Mouse (Mus musculus) intestine, embryonic 15.5 days (tissue): ENCODE measurements around the gene Lsmem1. TPM values are rescaled to one million over a fixed set of nuclear protein-coding genes. Genes with fewer than 3 reads are reported as not detected.
"Not testable (repeated sequence)": the region's sequence is repeated elsewhere in the genome, so short reads cannot be mapped to it uniquely, and the experiment has no call there.

ENCODE experiments used
- ATAC-seq: fragments of 200-750 bp; cut with Nextera tagmentation; 2 replicates; pipeline ENCODE4 v1.8.0; 2017; ENCODE audit warnings: moderate TSS enrichment, moderate library complexity
- H3K27ac ChIP-seq: fragments of 300-500 bp; sonication (generic); 2 replicates; pipeline ENCODE4 v1.5.1; 2015; ENCODE audit warnings: mild to moderate bottlenecking, inconsistent platforms
- H3K27me3 ChIP-seq: fragments of 300-500 bp; sonication (generic); replicated peaks from 2 replicates; pipeline ENCODE4 v1.6.1; 2015; ENCODE audit warnings: inconsistent platforms
- H3K36me3 ChIP-seq: fragments of 300-500 bp; sonication (generic); 2 replicates; pipeline ENCODE4 v1.6.1; 2015; ENCODE audit warnings: inconsistent platforms
- H3K4me1 ChIP-seq: fragments of 300-500 bp; sonication (generic); replicated peaks from 2 replicates; pipeline ENCODE4 v1.6.1; 2015; ENCODE audit warnings: inconsistent platforms
- H3K4me2 ChIP-seq: fragments of 300-500 bp; sonication (generic); replicated peaks from 2 replicates; pipeline ENCODE4 v1.6.1; 2015; ENCODE audit warnings: mild to moderate bottlenecking, inconsistent platforms
- H3K4me3 ChIP-seq: fragments of 300-500 bp; sonication (generic); replicated peaks from 2 replicates; pipeline ENCODE4 v1.5.1; 2015; ENCODE audit warnings: inconsistent platforms
- H3K9ac ChIP-seq: fragments of 300-500 bp; sonication (generic); 2 replicates; pipeline ENCODE4 v1.6.1; 2015; ENCODE audit warnings: inconsistent platforms
- H3K9me3 ChIP-seq: fragments of 300-500 bp; sonication (generic); 2 replicates; pipeline ENCODE4 v1.6.1; 2016; ENCODE audit warnings: inconsistent platforms
- WGBS: fragments of 180-500 bp; shearing (Covaris S2); methylation state at CpG from one replicate; pipeline ENCODE4 v1.1.7; 2015; 5-methylcytosine and 5-hydroxymethylcytosine counted together
- polyA plus RNA-seq: library from polyadenylated mRNA; unstranded; fragments of >200 nt; fragmentation: Nextera tagmentation; extraction: Ambion mirVana; gene quantifications from 2 replicates; pipeline ENCODE4 v1.2.1, GENCODE M21; 2015

The Lsmem1 gene
- polyA plus RNA-seq, 1 experiment from 2014 or later: not detected

GRCm38 (mm10) chr12:40202161-40203035 lies 3.1 kb upstream of the Lsmem1 start:
- no peaks in the 10 kb centered on the region for H3K9me3 ChIP-seq
- H3K4me2 ChIP-seq: no peak overlapping the region
- H3K36me3 ChIP-seq: peaks cover 33% of the 10 kb centered on the region

DNA sequence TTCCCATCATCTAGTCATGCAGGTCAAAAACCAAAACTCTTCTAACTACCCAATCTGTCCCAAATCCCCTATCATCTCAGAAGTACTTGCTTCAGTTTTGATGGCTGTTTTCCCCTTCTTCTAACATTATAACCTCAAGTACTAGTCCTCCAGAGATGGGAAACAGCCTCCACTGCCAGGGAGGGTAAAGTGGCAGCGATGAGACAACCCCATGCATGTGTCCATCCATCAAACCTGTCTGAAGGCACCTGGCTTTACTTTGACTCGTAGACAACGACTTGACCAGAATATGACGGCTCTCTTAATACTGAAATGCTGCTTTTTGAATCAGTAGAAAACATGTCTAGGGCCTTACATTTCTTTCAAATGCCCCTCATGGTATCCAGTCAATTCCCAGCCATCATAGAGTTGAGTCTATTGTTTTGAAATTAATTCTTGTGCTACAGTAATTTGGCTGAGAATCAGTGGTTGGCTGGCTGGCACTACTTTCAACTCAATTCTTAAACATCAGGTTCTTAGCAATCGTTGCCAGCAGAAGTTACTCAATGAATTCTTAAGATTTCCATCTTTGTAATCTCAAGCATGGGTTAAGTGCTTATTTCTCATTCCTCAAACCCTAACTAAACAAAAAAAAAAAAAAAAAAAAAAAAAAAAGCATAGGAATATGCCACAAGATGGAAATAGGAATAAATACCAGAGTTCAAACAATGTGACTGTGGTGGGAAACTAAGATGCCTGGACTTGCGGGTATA lies 1.4 kb upstream of the Lsmem1 start:
- Histone ChIP-seq H3K4me3 (no peak overlapping the region), H3K4me2 (no peak overlapping the region), H3K9ac (no peak overlapping the region), H3K9me3 (no peaks in the 10 kb centered on the region), H3K36me3 (peaks cover 23% of the 10 kb centered on the region; the same call in 1 of the 2 replicates), H3K4me1 (no peaks in the 10 kb centered on the region), H3K27me3 (no peaks in the 10 kb centered on the region), H3K27ac (no peak overlapping the region)
- ATAC-seq: no peak
- 83% methylated on average over 6 of the region's 6 CpGs for WGBS

More at GRCm38 (mm10) chr12:40202161-40203035, 3.1 kb upstream of the Lsmem1 start:
- Histone ChIP-seq H3K4me1 (no peaks in the 10 kb centered on the region), H3K9ac (no peak overlapping the region), H3K4me3 (no peak overlapping the region), H3K27me3 (no peaks in the 10 kb centered on the region), H3K27ac (no peak overlapping the region)
- WGBS: 91% methylated on average over 7 of the region's 7 CpGs
- ATAC-seq: no peak

DNA sequence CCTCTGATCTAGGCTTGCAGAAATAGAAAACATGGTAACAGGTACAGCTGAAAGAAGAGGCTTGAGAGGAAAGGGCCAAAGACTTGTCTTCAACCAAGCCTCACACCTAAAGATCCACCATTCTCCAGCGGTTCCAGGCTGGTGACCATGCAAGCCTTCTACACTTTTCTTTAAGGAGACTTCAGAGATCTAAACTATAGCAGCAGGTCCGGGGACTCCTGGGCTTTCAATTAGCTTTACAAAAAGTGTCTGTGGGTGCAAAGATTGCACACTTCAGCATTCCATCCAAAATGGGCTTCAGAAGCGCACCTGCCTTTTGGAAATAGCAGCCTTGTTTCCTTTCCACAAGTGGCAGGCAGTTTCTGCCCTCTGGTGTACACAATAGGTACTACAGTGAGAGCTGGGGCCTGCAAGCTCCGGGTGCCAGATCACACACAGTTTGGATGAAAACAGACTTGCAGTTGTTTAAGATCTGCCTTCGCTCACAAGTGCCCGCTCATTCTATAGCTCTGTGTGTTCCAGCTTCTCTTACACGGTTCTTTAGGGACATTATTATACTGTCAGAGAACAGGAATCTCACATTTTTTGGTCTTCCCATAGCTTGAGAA lies 609 bp upstream of the Lsmem1 start:
- H3K27ac ChIP-seq: no peak overlapping the region
- 39% methylated on average over 7 of the region's 7 CpGs for WGBS
- ATAC-seq: peak; percentile 45; the same call in 1 of the 2 replicates
- no peak overlapping the region for H3K4me3 ChIP-seq
- H3K4me2 ChIP-seq: no peak overlapping the region
- no peaks in the 10 kb centered on the region for H3K9me3 ChIP-seq
- peaks cover 16% of the 10 kb centered on the region; the same call in 1 of the 2 replicates for H3K36me3 ChIP-seq
- no peaks in the 10 kb centered on the region for H3K27me3 ChIP-seq
- no peak overlapping the region for H3K9ac ChIP-seq
- no peaks in the 10 kb centered on the region for H3K4me1 ChIP-seq

DNA sequence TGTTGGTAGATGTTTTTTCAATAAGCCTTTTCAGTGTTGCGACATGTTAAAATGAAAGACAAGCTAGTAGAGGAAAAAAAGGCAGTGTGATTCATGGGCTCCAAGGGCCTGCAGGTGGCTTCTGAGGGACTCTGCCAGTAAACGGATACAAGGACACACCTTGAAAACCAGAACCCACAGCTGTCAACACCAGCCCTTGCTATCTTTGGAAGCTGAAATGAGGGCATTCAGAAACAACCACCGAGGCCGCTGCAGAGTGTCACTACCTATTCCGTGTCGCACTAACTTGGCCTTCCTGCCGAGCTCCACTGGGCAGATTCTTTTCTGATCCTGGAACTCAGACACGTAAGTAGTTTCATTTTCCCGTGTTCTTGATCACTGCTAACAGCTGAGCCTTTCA lies 863 bp downstream of the Lsmem1 start:
- Histone ChIP-seq H3K9ac (no peak overlapping the region), H3K27me3 (no peaks in the 10 kb centered on the region), H3K27ac (no peak overlapping the region), H3K4me2 (no peak overlapping the region), H3K4me1 (no peaks in the 10 kb centered on the region), H3K36me3 (peaks cover 12% of the 10 kb centered on the region; the same call in 1 of the 2 replicates), H3K4me3 (no peak overlapping the region), H3K9me3 (no peaks in the 10 kb centered on the region)
- no peak for ATAC-seq
- 78% methylated on average over 9 of the region's 9 CpGs for WGBS

- no peak overlapping the region for H3K4me3 ChIP-seq
- H3K36me3 ChIP-seq: peaks cover 12% of the 10 kb centered on the region; the same call in 1 of the 2 replicates
- H3K9me3 ChIP-seq: no peaks in the 10 kb centered on the region
- no peak overlapping the region for H3K4me2 ChIP-seq
- no peak for ATAC-seq
- H3K27ac ChIP-seq: no peak overlapping the region
- H3K27me3 ChIP-seq: no peaks in the 10 kb centered on the region
- no peak overlapping the region for H3K9ac ChIP-seq
- no peaks in the 10 kb centered on the region for H3K4me1 ChIP-seq
- WGBS: 88% methylated on average over 5 of the region's 5 CpGs
Measured at GRCm38 (mm10) chr12:40198019-40198418, 1.3 kb downstream of the Lsmem1 start.

DNA sequence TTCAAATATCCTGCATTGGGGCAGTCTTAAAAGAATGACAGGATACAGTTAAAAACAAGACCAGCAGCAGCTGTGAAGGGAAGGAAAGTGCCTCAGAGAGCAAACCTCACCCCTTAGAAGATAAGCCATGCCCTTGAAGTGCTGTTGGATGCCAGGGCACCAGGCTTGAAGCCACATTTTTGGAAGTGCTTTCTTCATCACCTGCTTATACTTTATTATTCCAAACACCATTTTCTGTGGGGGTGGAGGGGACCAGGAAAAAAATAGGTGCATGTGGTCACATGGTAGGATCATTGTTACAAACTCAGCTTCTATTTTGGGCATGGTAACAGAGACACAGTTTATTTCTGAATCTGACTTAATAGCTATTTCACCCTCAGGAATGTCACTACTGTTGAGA lies 1.8 kb downstream of the Lsmem1 start:
- H3K9ac ChIP-seq: no peak overlapping the region
- no peak overlapping the region for H3K27ac ChIP-seq
- H3K4me1 ChIP-seq: no peaks in the 10 kb centered on the region
- H3K9me3 ChIP-seq: no peaks in the 10 kb centered on the region
- no peak for ATAC-seq
- no peak overlapping the region for H3K4me2 ChIP-seq
- no peak overlapping the region for H3K4me3 ChIP-seq
- no peaks in the 10 kb centered on the region for H3K27me3 ChIP-seq
- peaks cover 8% of the 10 kb centered on the region; the same call in 1 of the 2 replicates for H3K36me3 ChIP-seq

GRCm38 (mm10) chr12:40185474-40185873 lies 13.8 kb downstream of the Lsmem1 start:
- H3K9me3 ChIP-seq: no peaks in the 10 kb centered on the region
- whole genome bisulfite sequencing: 90% methylated on average over 3 of the region's 3 CpGs
- H3K27ac ChIP-seq: no peak overlapping the region
- H3K36me3 ChIP-seq: no peaks in the 10 kb centered on the region
- no peak overlapping the region for H3K4me2 ChIP-seq
- H3K9ac ChIP-seq: no peak overlapping the region
- no peak overlapping the region for H3K4me3 ChIP-seq
- no peak for ATAC-seq
- H3K27me3 ChIP-seq: no peaks in the 10 kb centered on the region
- no peaks in the 10 kb centered on the region for H3K4me1 ChIP-seq

GRCm38 (mm10) chr12:40177089-40177488 lies 22.2 kb downstream of the Lsmem1 start:
- ATAC-seq: no peak
- H3K36me3 ChIP-seq: no peaks in the 10 kb centered on the region
- no peak overlapping the region for H3K4me3 ChIP-seq
- H3K4me1 ChIP-seq: no peaks in the 10 kb centered on the region
- no peaks in the 10 kb centered on the region for H3K9me3 ChIP-seq
- no peak overlapping the region for H3K9ac ChIP-seq
- no peak overlapping the region for H3K4me2 ChIP-seq
- H3K27me3 ChIP-seq: no peaks in the 10 kb centered on the region
- no peak overlapping the region for H3K27ac ChIP-seq
- 68% methylated on average over 6 of the region's 6 CpGs for whole genome bisulfite sequencing

GRCm38 (mm10) chr12:40176158-40176557 lies 23.1 kb downstream of the Lsmem1 start:
- H3K9me3 ChIP-seq: no peaks in the 10 kb centered on the region
- no peaks in the 10 kb centered on the region for H3K4me1 ChIP-seq
- H3K9ac ChIP-seq: no peak overlapping the region
- no peaks in the 10 kb centered on the region for H3K36me3 ChIP-seq
- ATAC-seq: no peak
- no peak overlapping the region for H3K4me2 ChIP-seq
- H3K27me3 ChIP-seq: no peaks in the 10 kb centered on the region
- no peak overlapping the region for H3K4me3 ChIP-seq
- no peak overlapping the region for H3K27ac ChIP-seq
- WGBS: 76% methylated on average over 2 of the region's 2 CpGs

DNA sequence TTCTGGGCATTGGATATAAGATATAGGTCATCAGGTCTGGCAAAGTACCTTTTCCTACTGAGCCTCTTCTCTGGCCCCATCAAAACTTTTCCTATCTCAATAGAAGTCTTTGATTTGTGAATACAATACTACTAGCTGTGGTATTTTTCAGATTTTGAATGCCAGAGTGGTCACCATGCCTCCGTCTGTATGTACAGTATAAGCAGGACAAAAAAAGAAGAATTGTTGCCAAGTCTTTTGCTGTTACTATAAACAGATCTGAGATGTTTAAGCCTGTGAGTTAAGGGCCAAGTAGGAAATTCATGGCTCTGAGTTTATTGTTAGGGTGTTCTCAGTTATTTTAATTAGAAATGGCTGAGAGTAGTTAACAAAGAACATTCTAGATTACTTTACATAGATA lies 24.1 kb downstream of the Lsmem1 start:
- not testable (repeated sequence) for H3K4me3 ChIP-seq, H3K9ac ChIP-seq, H3K4me2 ChIP-seq, H3K27me3 ChIP-seq, H3K27ac ChIP-seq, H3K4me1 ChIP-seq, H3K36me3 ChIP-seq, H3K9me3 ChIP-seq
- WGBS: 41% methylated on average over 1 of the region's 1 CpGs
- 0 out of 2 replicates have a peak, but pooled peaks have one; percentile 23 for ATAC-seq

DNA sequence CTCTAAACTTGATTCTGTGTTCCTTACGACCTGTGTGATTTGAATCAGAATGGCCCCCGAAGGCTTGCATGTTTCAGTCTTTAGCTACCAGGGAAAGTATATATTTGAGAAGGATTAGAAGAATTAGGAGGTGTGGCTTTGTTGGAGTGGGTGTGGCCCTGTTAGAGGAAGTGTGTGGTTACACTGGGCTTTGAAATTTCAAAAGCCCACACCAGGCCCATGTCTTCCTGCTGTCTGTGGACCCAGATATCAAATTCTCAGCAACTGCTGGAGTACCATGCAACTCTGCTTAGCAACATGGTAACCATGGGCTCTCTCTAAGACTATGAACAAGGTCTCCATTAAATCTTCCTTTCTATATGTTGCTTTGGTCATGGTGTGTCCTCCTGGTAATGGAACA lies 27.7 kb downstream of the Lsmem1 start:
- no peaks in the 10 kb centered on the region for H3K9me3 ChIP-seq
- H3K36me3 ChIP-seq: no peaks in the 10 kb centered on the region
- no peak overlapping the region for H3K27ac ChIP-seq
- no peak overlapping the region for H3K4me2 ChIP-seq
- 84% methylated on average over 2 of the region's 2 CpGs for WGBS
- H3K9ac ChIP-seq: no peak overlapping the region
- no peak overlapping the region for H3K4me3 ChIP-seq
- ATAC-seq: no peak
- no peaks in the 10 kb centered on the region for H3K4me1 ChIP-seq
- H3K27me3 ChIP-seq: no peaks in the 10 kb centered on the region

DNA sequence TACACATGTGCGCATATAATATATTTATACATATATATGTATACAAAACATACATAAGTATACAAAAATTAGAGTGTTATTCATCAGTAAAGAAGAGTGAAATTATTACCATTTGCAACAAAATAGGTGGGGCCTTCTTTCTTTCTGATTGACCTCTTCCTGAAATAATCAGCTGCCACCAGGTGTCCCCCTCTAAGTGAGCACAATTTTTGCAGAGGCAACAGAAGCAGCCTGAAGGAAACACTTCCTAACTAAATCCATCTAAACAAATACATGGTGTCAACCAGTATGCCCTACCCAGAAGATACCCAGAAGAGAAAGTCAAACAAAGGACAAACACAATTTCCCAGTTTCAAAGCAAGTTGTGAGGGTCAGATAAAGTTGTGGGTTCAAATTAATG lies 29.6 kb downstream of the Lsmem1 start:
- Histone ChIP-seq H3K9ac (no peak overlapping the region), H3K4me1 (no peaks in the 10 kb centered on the region), H3K36me3 (no peaks in the 10 kb centered on the region), H3K9me3 (no peaks in the 10 kb centered on the region), H3K4me2 (no peak overlapping the region), H3K27ac (no peak overlapping the region), H3K27me3 (no peaks in the 10 kb centered on the region), H3K4me3 (no peak overlapping the region)
- WGBS: 97% methylated on average over 1 of the region's 1 CpGs
- no peak for ATAC-seq
